Mouse (Mus musculus) monocyte, adult 2 months (primary cell): ENCODE results near the gene Kcnh8.

Experiments
- DNase-seq, 2 experiments: peaks; one replicate each; pipeline ENCODE4 v3.0.0; 2022; ENCODE audit warnings: low spot score in 2 of 2, low read depth in 1 of 2

Gene Kcnh8

DNA sequence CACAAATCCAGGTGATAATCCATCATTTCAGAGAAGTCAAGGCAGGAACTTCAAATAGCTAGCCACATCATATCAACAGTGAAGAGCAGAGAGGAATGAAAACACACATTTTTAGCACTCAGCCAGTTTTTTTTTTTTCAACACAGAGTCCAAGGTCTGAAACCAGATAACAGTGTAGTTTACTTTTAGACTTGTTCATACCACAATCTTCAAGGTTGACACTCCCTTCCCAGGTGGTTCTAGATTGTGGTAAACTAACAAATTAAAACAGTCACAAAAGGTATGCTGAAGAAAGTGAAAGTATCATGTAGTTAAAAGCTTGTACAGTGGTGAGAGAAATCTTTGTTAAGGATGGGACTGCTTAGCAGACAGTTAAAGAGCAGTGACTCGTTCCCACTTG, 216.5 kb downstream of the Kcnh8 start:
- DNase-seq, result no peak

DNA sequence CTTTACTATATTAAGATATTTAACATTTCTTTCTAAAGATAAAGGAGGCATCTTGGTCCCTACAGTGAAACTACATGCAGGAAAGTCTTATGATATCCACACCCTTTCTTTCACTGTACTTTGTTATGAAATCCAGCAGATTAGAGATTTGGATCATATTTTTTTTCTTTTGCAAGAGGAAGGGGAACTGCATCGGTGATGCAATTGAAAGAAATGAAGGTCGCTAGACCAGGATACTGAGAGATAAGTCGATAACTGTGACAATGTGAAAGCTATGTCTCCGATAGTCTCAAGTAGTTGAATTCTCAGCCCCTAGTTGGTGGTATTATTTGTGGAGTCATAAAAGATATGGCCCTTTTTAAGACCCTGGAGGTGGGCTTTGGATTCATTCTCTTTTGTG, 227.2 kb downstream of the Kcnh8 start:
- DNase-seq, result no peak

DNA sequence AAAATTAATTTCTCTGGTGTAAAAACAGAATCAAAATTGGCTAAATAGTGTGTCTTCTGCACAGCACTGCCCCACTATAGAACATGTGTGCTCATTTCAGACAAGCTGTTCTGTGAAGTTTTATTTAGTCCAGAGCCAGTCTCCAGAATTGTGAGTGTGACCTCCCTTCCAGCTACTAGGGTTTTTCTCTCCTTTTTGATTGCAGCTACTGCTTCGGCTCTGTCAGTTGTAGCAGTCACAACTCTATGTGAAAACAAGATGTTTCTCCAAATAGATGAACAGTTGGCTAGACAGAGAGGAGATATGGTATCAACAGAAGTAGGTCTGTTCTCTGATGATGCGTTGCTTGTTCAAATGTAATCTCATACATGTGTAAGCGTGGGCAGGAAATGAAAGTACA, 270.7 kb downstream of the Kcnh8 start:
- DNase-seq, result no peak

DNA sequence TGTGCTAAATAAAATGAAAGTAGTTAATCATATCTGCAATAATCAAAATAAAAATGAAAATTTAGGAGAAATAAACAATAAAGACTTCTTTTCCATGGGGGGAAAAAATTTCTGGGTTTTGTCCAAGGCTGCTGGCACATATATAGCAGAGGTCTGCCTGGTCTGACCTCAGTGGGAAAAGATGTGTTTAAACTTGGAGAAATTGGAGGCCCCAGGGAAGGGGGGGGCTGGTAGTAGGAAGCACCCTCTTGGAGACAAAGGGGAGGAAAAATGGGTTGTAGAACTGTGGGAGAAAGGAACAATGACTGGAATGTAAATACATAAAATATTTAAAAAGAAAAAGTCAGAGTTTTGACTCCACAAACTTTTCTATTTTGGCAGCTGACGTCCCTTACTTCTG, 276.5 kb downstream of the Kcnh8 start:
- no peak for DNase-seq

DNA sequence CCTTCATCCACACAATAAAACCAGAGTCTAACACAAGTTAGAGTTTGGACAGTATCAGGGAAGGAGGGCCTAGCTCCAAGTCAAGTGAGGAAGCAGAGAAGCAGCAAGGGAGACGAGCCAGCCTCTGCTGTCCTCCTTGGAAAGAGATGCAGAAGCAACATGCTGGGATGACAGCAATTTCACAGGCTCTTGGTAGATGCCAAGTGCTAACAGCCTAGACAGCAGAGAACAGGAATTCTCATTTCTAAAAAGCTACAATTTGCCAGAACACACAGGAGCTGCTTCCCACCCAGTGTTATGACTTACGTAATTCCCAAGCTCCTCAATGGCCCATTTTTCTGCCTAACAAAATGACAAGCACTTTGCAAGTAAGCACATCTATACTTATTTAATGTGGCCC, 277.5 kb downstream of the Kcnh8 start:
- DNase-seq, result no peak

DNA sequence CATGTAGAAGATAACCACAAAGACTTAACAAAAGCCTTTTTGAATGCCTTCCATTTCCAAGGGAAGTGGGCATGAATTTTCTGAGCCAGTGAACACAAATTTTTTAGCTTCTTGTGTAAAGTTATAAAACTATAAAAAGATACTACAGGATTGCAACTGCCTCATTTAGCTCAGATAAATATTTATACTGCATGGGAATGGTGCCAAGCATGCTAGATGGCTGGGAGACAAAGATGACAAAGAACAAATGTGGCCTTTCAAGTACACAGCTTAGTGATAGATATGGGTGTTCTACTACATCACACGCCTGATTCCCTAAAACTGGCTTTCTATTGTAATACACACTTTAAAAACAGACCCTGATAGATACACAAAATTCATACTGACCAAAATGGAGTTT, 282.7 kb downstream of the Kcnh8 start:
- no peak for DNase-seq

DNA sequence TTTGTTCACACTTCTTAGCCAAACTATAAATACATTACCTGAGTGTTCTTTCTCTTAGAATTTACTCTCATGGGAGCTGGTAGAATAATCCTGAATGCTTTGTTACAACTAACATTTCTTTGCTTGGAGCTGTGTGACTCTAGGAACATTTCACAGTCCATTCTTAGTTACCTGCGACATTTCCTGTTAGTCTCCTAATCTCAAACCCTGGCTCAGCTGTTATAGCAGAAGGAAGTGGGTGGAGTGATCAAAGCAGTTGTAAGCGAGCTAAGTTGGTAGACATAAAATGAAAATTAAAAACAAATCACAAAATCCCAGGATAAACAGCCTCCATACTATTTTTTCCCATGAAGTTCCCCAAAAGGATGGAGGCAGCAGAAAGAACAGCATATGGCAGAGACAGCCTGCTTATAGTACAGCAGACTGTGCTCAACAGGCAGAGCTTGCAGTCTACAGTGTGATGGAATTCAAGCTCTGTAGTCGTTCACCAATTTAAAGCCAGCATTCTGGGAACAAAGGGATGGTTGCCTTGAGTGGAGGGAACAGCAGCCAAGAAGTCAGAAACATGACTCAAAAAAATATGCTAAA, 318.1 kb downstream of the Kcnh8 start:
- no peak for DNase-seq

DNA sequence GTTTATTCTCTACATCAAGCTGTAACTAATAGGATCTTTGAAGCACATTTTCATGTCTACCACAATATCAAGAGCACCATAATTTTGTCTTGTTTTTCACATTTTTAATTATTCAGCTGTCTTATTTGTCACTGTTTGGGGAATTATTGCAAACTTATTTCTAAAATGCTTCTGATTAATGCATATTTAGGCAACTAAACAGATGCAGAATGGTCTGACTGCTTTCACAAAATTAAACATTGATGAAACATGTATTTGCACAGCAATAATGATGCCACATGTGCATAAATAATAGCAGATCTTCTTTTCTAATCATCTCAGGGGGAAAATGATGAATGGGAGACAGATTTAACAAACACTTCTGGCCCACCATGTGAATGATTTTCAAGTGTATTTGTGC, 341.5 kb downstream of the Kcnh8 start:
- no peak for DNase-seq

DNA sequence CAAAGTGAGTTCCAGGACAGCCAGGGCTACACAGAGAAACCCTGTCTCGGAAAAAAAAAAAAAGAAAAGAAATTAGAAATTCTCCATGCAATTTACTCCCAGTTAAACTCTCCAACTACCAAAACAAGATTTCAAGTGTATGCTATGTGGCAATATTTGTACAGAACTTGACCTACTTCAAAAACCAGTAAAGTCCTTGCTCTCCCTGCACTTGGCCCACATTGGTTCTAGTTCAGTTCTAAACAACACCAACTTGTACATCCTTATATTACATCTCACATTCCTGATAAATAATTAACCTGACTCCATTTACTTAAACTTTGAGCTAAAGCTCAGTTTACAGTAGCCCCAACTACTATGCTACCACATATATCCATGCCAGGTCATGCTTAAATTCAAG, 370.2 kb downstream of the Kcnh8 start:
- no peak for DNase-seq

DNA sequence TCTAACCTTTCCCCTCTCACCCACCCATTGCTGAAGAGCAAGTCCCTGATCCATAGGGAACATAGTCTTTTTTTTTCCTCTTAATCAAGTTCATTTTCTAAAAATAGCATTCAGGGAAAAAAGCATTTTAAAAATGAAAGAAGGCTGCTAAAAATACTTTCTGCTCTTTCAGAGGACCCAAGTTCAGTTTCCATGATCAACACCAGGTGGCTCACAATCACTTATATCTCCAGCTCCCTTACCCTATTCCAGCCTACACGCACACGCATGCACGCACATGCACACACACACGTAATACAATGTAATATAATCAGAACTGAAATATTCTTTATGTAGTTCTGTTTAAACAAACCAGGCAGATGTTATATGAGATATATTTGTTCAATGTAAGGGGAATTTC, 378.4 kb downstream of the Kcnh8 start:
- DNase-seq, result no peak
